Mouse (Mus musculus) liver, adult (tissue): ENCODE results near the gene C2cd3.
A peak's percentile ranks its signal among the peaks of the same experiment; 100 is the strongest.

ENCODE experiments used
- GATA4 ChIP-seq: IDR thresholded peaks from 2 replicates; pipeline ENCODE4 v1.6.1; 2014; ENCODE audit warnings: mild to moderate bottlenecking, low read length; ENCODE audit not compliant: insufficient replicate concordance

Gene C2cd3

GRCm38 (mm10) chr7:100383207-100383606 is 11.2 kb downstream of the C2cd3 start:
- no peak for TF ChIP-seq GATA4

- no peak for TF ChIP-seq GATA4
These were observed 16.1 kb downstream of the C2cd3 start for GRCm38 (mm10) chr7:100388174-100388573.

DNA sequence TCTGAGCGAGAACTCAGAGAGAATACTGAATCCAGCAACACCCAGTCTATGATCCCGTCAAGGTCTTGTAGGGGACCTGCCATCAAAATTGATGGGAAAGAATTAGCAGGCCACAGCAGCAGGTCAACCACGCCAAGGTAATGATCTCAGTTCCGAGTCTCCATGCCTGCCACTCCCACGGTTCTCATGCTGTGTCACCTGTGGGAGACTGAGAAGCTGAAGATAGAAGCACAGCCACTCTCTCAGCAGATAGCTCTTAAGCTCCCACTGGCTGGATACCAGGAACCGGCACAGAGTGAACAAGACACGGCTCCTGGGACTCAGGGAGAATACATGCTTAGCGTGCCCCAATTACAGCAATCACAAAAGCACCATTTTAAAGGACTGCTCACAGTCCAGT is 18.1 kb downstream of the C2cd3 start:
- TF ChIP-seq GATA4: no peak

DNA sequence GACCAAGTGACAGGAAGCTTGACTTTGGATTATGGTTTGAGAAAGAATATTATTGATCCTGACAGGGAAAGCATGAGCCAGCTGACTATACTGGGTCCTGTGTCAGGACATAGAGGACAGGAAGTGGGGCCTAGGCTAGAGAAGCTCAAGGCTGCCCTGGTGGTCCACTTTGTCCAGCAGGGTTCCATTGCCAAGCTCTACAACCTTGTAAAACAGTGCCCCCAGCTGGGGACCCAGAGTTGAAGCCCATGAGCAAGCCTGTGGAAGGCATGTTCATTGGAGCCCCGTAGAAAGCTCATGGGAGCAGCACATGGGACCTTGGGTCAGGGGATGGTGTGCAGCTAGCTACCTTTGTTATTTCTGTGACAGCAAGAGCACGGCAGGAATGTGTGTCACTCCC is 20.2 kb downstream of the C2cd3 start:
- no peak for TF ChIP-seq GATA4

GRCm38 (mm10) chr7:100399231-100399913 is 27.3 kb downstream of the C2cd3 start:
- TF ChIP-seq GATA4: no peak

- TF ChIP-seq GATA4: no peak
These were observed 29.0 kb downstream of the C2cd3 start for GRCm38 (mm10) chr7:100400899-100401539.

DNA sequence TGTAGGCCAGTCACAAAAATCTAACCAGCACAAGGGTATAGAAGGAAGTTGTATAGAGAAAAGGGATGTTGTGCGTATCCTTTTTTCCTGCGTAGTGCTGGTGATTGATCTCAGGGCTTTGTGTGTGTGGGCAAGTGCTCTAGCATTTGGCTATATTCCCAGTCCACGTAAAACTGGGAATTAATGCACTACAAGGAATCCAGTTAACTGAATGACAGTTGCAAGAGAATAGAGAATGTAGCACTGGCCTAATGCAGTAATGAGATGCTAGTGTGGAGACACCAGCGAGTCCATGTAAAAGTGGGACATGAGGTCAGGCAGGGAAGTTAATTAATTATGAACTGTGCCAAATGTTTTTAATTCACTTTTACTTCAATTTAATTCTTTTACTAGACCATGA is 30.7 kb downstream of the C2cd3 start:
- no peak for TF ChIP-seq GATA4

GRCm38 (mm10) chr7:100407677-100408076 is 35.6 kb downstream of the C2cd3 start:
- TF ChIP-seq GATA4: no peak

DNA sequence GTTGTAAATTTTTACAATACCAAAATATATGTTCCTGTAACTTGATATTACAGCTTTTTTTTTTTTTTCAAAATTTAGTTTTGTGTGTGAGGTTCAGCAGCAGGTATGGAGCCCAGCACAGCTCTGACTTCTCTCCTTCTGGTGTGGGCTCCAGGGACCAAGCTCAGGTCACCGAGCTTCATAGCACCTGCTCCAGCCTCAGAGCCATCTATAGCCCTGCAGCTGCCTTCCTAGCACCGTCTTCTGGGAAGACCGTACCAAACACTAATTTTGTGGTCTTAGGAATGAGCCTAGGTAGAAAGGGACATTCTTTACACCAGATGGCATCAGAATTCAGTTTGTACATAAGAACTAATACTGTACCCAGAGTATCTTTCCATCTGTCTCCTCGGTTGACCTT is 36.7 kb downstream of the C2cd3 start:
- no peak for TF ChIP-seq GATA4

DNA sequence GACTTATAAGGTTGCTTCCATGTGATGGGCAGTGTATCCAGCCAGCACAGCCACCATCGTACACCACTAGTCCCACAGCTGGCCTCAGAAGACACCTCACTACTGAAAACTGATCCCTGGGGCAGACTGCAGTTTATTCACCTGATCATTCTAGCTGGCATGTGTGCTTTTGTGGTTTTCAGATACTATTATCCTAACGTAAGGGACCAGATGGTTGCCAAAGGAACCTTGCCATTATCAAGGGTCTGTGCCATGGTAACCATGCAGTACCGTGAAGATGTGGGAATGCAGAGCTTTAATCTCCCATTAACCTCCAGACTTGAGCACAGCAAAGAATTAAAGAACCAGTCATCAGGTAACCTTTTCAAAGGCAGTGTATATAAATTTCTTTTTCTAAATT is 53.8 kb downstream of the C2cd3 start:
- no peak for TF ChIP-seq GATA4

- TF ChIP-seq GATA4: no peak
These were observed 57.1 kb downstream of the C2cd3 start for GRCm38 (mm10) chr7:100429102-100429501.

DNA sequence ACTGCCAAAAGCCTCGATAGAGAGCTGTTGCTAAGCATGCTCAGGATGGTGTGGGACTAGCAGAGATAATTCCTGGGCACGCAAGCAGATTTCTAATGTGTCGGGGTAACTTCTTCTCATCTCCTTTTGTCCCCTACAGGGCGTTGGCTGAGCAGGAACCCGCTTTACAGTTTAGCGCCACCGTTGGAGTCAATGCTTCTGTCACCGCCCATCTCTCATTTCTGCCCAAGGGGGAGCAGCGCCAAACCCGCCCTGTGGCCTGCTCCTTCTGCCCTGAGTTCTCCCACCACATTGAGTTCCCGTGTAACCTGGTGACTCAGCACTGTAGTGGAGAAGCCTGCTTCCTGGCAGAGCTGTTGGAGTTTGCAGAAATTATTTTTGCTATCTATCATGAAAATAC is 57.9 kb downstream of the C2cd3 start:
- TF ChIP-seq GATA4: no peak

DNA sequence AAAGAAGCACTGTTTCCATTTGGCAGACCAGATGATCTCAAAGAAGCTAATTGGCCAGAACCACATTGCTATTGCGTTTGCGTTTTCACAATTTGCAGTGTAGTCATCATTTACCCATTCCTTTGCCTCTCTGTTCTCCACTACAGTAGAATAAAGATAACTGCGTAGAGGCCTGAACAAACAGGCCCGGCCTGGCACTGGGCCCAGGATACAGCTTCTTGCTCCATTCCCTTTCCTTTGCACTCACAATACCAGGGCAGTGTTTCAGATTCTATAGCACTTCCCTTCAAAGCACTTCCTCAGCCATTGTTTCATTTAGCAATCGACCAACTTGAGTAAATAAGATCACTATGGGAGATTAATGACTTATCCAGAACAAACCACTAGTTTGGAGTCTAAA is 59.1 kb downstream of the C2cd3 start:
- TF ChIP-seq GATA4: peak; percentile 51; the same call in 1 of the 2 replicates

GRCm38 (mm10) chr7:100433295-100433694 is 61.3 kb downstream of the C2cd3 start:
- TF ChIP-seq GATA4: no peak

- TF ChIP-seq GATA4: no peak
These were observed 71.7 kb downstream of the C2cd3 start for GRCm38 (mm10) chr7:100443728-100444127.

DNA sequence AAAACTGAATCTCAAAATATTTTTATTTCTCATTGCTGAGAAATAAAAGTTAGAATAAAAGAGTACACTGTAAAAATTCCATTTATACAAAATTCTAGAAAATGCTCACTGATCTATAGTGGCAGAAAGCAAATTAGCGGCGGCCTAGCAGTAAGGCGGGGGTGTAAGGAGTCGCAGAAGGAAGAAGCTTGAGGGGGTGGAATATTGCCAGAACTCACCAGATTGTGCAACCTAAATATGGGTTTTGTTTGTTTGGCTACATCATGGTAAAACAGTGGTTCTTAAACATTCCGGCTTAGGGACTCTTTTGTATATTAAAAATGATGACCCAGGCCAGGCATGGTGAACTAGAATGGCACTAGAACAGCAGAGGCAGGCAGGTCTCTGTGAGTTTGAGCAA is 74.2 kb downstream of the C2cd3 start:
- TF ChIP-seq GATA4: no peak

DNA sequence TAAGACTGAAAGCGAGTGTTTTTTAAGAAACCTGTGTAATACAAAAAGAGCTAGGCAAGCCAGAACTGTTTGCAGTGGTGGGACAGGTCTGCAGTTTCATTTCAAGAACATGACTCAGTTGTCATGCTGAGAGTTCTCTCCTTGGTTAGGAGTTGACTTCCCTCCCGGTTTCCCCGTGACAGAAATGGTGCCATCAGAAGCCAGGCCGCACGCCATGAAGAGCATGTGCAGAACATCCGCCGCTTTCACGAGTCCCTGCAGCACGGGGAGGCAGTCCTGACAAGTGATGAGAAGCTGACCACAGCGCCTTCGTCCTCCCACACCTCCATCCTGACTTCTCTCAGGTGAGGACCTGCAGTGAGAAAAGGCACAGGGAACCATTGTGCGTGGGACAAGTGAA is 76.5 kb downstream of the C2cd3 start:
- no peak for TF ChIP-seq GATA4

- no peak for TF ChIP-seq GATA4
These were observed 77.0 kb downstream of the C2cd3 start for GRCm38 (mm10) chr7:100448985-100449384.

- no peak for TF ChIP-seq GATA4
These were observed 86.1 kb downstream of the C2cd3 start for GRCm38 (mm10) chr7:100458153-100458552.
